Mouse (Mus musculus): ENCODE data around the gene Wnt8b.

DNA sequence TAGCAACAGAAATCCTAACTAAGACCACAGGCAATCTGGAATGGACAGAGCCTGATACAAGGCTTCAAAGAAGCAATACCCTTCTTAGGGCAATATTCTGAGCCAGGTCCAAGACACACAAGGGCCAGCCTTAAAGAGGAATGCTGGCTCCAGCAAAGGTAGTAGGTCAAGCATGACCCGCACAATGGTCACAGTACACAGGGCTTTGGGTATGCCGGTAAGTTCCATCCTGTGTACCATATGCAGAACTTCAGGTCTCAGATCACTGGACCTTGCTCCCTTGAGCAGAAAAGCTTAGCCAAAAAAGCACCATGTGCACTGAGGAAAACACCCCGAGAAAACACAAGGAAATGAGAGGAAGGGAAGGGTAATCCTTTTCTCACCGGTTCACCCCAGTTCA lies 60.0 kb downstream of the Wnt8b start:
- no peak for TF ChIP-seq CTCF (IDR thresholded peaks at IDR 0.05; ENCODE audit: low read depth)
- no peak for TF ChIP-seq EP300 (IDR thresholded peaks at IDR 0.05; ENCODE audit: low read depth)

Data from liver, embryonic 14.5 days (tissue).